Mouse (Mus musculus) erythroid progenitor cell, adult 5-6 weeks (primary cell): ENCODE measurements around the gene Uox. TPM values are rescaled to one million over a fixed set of nuclear protein-coding genes. Genes with fewer than 3 reads are reported as not detected.

Experiments
- ATAC-seq: replicated peaks from 2 replicates; pipeline ENCODE4 v1.8.0; 2016; ENCODE audit warnings: moderate number of reproducible peaks, mild to moderate bottlenecking, moderate TSS enrichment, inconsistent platforms; ENCODE audit not compliant: poor library complexity, low FRiP score, severe bottlenecking
- total RNA-seq, 2 experiments: library from RNA; stranded (forward) in 1 of 2; stranded (reverse) in 1 of 2; fragments of 150-400 nt in 1 of 2; fragments of 186-747, 209-891 nt in 1 of 2; gene quantifications; 2 replicates each; pipeline versions ENCODE4 v1.2.3 to v1.2.4; 2015 to 2017; ENCODE audit warnings: low replicate concordance in 2 of 2

Uox gene
- total RNA-seq, 2 experiments from 2014 or later = not detected

- no peak for ATAC-seq
Observed at GRCm38 (mm10) chr3:146580039-146580729, 10.0 kb downstream of the Uox start.

DNA sequence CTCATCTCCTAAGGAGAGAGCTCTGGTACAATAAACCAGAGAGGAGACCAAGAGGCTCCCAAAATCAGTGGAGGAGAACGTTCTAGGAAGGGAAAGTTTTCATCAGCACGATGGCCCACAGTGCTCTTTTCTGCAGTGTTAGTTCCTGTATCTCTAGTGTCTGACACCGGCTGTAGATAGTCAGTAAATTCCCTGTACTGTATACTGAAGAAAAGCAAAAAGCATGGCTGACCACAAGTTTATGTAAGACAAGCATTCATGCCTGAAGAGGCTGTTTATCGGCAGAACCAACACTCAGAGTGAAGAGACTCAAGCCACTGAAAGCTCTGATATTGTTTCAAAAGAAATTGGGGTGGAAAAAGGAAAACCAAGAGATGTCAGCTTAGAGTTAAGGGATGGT, 13.3 kb downstream of the Uox start:
- no peak for ATAC-seq

DNA sequence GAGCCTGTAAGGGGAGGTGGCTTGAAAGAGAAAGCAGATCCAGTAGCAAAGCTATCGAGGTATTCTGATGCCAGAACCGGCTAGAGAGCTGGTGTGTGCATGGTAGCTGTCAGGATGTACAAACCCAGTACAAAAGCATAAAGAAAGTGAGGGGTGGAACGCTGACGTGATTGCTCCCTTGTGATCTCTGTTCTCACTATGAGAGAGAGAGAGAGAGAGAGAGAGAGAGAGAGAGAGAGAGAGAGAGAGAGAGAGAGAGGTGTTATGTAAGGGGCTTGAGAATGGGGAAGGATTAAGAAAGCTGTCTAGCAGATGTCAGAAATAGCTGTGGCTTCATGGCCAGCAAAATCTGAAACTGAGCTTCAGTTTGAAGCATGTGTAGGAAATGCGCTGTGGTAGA, 13.7 kb downstream of the Uox start:
- no peak for ATAC-seq

GRCm38 (mm10) chr3:146586616-146587015, 16.4 kb downstream of the Uox start:
- ATAC-seq = no peak

DNA sequence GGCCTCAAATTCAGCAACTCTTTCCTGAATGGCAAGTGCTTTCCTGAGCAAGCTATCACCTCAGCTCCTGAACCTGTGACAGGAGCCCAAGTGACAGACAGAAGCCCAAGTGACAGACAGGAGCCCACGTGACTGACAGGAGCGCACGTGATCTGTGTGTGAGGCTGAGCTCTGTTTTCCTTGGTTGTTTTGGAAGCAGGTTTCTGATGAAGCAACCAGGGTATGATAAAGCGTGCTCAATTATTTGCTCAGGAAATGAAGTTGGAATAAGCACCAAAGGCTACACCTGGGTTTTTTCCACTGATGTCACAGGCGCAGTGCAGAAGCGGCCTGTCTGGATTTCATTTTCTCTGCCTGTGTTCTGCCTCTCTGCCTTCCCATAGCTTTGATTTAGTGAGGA, 19.3 kb downstream of the Uox start:
- ATAC-seq = no peak

GRCm38 (mm10) chr3:146591159-146591558, 20.9 kb downstream of the Uox start:
- no peak for ATAC-seq

GRCm38 (mm10) chr3:146591601-146592000, 21.4 kb downstream of the Uox start:
- no peak for ATAC-seq

- ATAC-seq = no peak
Observed at GRCm38 (mm10) chr3:146595440-146595839, 25.2 kb downstream of the Uox start.

- no peak for ATAC-seq
Observed at GRCm38 (mm10) chr3:146596387-146596786, 26.2 kb downstream of the Uox start.

DNA sequence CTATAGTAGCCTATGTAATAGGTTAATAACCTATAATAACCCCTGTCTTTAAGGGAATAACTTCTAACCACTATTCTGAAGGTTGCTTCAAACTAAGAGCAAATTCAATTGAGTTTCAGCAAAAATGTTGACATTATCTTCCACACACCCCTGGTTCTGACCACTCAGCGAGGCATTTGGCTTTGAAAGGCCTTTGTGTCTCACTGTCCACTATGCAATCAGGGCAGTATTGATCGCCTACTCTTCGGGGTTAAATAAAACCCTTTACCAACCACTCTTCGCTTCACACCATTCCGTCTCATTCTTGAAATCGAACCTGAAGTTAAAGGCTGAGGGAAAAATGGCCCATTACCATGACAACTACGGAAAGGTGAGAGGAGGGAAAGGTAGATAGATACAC, 26.6 kb downstream of the Uox start:
- no peak for ATAC-seq

DNA sequence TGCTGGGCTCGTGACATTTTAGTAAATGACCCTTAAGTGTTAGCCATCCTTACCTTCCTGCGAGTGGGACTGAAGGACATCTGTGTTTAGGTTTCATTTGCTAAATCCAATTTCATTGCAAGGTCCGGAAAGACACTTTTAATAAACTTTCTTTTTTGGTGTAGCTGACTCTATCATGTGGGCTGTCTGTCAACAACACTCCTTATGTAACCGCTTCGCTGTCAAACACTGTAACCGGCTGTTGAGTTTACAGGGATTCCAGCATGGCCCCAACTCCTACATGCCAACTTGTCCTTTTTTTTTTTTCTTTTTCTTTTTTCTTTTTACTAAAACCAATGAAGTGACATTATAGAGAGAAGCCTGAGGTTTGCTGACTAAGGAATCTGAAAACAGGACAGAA, 28.2 kb downstream of the Uox start:
- no peak for ATAC-seq

- no peak for ATAC-seq
Observed at GRCm38 (mm10) chr3:146599198-146599900, 29.1 kb downstream of the Uox start.

DNA sequence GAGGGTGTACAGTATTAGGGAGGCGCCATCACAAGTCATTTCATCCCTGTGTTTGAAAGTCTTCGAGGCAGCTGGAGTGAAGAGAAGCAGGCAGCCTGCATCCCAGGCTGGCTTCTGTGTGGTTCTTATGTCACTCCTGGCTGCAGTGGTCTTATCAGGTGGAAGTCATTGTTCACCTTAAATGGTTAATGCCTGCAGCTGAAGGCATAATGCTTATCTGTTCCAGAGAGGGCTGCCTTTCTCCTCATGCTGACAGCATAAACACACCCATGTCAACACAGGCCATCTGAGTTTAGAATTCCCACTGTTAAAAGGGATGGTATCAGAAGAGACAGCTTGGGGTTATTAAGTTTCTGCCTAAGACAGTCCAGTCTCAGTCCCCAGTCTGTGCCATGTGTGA, 31.0 kb downstream of the Uox start:
- no peak for ATAC-seq

DNA sequence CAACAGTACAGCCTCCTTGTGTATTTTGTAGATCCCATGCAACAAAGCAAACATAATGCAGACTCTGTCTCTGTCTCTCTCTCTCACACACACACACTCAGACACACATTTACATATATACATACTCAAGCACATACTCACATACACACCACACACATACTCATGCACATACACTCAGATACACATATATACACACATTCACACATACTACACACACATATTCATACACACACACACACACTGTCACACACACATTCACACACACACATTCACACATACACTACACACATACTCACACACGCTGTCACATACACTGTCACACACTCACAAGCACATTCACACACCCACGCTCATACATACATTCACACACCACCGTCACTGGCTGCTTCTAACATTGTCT, 32.3 kb downstream of the Uox start:
- no peak for ATAC-seq

- ATAC-seq = no peak
Observed at GRCm38 (mm10) chr3:146604647-146605046, 34.4 kb downstream of the Uox start.

DNA sequence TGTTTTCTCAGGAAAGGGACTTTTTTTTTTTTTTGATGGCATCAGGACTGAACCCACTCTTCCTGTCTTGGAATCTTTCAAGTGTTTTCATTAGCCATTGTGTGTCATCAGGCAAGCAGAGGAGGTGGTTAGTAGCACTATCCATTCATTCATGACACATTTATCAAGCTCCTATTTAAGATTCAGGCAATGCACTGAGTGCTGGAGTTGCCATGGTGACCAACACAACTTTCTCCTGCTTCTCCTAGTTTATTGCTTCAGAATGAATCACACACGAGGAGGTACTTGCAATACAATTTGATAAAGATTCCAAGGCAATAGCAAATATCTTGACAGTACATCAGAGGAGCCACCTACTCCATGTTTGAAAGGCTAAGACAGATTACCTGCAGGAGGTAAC, 37.1 kb downstream of the Uox start:
- no peak for ATAC-seq

DNA sequence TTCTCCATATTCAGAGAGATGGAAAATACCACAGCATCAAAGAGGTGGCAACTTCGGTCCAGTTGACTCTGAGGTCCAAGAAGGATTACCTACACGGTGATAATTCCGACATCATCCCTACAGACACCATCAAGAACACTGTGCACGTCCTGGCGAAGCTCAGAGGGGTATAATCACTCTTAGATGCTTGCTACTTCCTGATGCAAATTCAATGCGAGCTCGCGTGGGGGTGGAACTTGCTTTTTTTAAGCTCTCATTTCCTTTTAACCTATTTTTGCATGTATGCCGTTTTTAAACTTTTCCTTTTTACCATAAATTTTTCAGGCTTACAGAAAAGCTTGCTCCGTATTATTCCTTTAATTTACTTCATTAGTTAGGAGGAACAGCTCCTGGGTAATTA, 40.1 kb downstream of the Uox start:
- ATAC-seq = no peak

GRCm38 (mm10) chr3:146611261-146611660, 41.0 kb downstream of the Uox start:
- no peak for ATAC-seq

DNA sequence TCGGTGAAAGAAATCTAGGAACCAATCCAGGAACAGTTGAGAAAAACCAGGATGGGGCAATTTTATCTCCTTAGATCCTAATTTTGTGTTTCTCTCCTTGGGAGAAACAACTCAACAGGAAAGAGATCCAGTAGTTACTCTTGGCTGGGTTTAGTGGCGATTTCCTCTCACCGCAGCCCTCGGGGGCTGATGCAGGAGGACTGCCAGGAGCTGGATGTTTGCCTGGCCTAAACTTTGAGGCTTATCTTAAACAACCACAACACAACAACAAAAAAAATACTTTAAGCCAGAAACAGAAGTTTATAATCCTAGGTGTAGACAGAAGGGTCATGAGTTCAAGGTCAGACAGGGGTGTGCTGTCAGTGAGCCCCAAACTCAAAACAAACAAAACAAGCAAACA, 41.6 kb downstream of the Uox start:
- ATAC-seq = no peak

DNA sequence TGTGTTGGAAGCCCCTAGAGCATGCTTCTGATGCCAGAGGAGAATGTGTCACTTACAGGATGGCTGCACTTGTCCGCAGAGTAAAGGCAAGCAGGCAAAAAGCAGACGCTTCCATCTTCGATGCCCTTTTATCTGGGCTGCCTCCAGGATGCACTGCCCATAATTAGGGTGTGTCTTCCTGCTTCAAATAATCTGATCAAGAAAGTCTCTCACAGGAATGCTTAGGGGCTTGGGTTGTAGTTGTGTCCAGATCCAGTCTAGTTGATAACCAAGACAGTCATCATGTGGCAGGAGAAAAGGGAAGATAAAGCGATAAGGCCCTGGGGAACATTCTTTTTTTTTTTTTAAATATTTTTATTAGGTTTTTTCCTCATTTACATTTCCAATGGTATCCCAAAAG, 45.3 kb downstream of the Uox start, which contains the start of gene Dnase2b:
Dnase2b (minus strand) TSS at position 101 of the 400 bp plus-strand sequence.
- no peak for ATAC-seq

DNA sequence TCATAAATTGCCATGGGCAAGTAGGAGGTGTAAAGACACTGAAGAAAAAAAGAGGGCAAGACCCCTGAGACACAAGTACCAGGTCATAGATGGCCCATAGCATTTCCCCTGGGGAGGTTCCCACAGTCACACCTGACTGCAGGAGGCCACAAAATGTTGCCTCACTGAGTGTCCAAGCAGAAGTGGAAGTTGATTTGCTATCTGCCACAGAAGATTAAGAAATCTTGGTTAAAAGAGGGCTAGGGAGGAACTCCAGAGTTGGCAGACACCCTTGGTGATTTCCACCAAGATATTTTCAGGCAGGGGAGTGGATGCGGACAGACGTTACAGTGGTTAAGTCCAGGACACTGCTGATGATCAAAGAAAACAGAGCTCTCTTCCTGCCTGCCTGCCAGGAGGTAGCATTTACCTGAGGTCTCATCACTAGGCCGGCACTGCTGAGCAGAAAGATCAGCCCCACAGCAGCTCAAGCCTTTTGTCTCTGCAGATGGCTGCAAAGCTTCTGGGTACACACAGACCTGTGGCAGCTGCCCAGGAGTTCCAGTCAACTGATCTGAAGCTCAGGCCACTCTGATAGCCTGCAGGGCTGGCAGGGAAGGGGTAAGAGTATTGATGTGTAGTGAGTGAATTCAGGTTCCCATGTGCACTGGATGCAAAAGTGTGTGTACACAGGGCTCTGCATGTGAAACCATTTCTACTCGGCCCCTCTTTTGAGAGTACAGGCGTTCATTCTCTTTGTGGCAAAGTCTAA, 46.5 kb downstream of the Uox start:
- ATAC-seq = no peak
